Mouse (Mus musculus) lung, adult 2 months (tissue): ENCODE measurements around the gene Mpeg1. TPM values are rescaled to one million over a fixed set of nuclear protein-coding genes. Genes with fewer than 3 reads are reported as not detected.

Experiments used
- DNase-seq: peaks from one replicate; pipeline ENCODE4 v3.0.0; 2022
- H3K4me1 ChIP-seq: fragments of 200-500 bp; 2 replicates; pipeline ENCODE4 v1.6.1; 2011; ENCODE audit warnings: low read length; ENCODE audit not compliant: control insufficient read depth, insufficient read depth
- H3K4me3 ChIP-seq: fragments of 200-500 bp; replicated peaks from 2 replicates; pipeline ENCODE3; 2011; ENCODE audit warnings: low read depth, mild to moderate bottlenecking, control low read depth, low read length; ENCODE audit errors: extremely low read depth
- CTCF ChIP-seq: fragments of 200-500 bp; IDR thresholded peaks from 2 replicates; pipeline ENCODE4 v1.5.1; 2011; ENCODE audit warnings: mild to moderate bottlenecking, low read length, control low read depth; ENCODE audit not compliant: insufficient read depth
- POLR2A ChIP-seq: fragments of 200-500 bp; IDR thresholded peaks from 2 replicates; pipeline ENCODE4 v1.6.1; 2011; ENCODE audit warnings: low read depth, mild to moderate bottlenecking, control low read depth, low read length, borderline replicate concordance; ENCODE audit errors: extremely low read depth
- WGBS: fragments of 180-500 bp; shearing (Covaris S2); methylation state at CpG from one replicate; pipeline ENCODE4 v1.1.7; 2018; 5-methylcytosine and 5-hydroxymethylcytosine counted together
- polyA plus RNA-seq: library from polyadenylated mRNA; depleted of rRNA; stranded (reverse); fragments of >200 nt; gene quantifications from 2 replicates; pipeline ENCODE4 v1.2.3, GENCODE M21; 2012

Gene Mpeg1
- polyA plus RNA-seq, 1 experiment: 35.3 TPM

DNA sequence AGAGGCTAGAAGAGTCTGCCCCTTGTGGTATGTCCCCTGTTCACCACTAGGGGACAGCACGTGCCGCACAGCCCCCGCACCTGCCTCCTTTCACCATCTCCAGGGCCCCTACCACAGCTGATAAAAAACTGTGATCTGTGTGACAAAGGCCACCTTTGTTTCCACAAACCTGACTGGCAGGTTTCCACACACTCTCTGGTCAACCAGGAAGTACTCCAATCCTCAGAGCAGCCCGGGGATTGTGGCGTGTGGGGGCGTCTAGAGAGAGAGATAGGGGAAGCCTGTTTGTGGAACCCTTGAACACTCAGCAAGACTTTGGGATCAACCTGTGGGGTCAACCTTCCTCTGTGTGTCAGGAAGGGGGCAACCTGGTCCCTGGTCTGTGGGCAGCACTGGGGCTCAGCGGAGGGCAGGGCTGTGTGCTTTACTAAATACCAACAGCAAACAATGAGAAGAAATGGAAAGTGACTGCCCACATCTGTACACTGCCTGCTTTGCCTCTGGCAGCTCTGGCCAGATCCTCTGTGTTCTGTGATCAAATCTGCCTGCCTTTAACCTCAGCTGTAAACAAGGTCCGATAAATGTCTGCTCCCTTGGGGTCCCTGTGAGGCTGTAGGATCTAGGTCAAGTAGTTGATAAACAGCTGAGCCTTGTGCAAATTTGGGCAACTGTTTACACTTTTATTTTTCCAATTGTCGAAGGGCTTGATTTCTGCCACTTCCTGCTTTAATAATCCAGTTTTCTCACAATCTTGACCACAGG lies 27.8 kb downstream of the Mpeg1 start:
- TF ChIP-seq CTCF (peak; percentile 63), POLR2A (no peak)
- H3K4me1 ChIP-seq: peaks cover 13% of the 10 kb centered on the region
- DNase-seq: peak; percentile 52
- no peak overlapping the region for H3K4me3 ChIP-seq
- WGBS: 30% methylated on average over 9 of the region's 9 CpGs

DNA sequence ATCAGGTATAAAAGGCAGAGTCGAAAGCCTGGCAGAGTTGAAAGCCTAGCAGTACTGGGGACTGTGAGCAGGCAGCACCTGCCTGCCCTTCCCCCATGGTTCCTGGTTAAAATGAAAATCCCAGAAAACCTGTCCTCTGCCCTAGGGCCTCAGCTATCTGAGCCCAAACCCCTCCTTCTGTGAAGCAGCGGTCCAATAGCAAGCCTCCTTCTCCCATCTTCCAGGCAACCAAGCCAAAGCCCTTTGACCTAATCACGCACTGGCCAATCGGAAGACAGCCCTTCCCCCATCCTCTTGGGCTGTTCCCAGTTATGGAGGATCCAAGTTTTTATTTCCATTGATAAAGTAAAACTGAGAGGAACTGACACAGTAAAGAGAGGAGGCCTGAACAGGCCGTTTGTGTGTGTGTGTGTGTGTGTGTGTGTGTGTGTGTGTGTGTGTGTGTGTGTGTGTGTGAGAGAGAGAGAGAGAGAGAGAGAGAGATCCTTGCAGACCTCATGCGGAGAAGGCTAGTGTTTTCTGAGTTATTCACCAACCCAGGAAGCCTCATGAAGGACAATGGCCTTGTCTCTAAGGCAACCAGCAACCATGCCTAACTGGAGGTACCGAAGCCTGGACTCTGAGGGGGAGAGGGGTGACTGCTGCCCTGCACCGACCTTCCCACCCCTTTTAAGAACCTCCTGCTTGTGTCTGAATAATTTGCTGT lies 28.5 kb downstream of the Mpeg1 start:
- DNase-seq: no peak
- Histone ChIP-seq H3K4me3 (no peak overlapping the region), H3K4me1 (peaks cover 13% of the 10 kb centered on the region)
- TF ChIP-seq CTCF (no peak), POLR2A (no peak)
- WGBS: 50% methylated on average over 8 of the region's 8 CpGs

DNA sequence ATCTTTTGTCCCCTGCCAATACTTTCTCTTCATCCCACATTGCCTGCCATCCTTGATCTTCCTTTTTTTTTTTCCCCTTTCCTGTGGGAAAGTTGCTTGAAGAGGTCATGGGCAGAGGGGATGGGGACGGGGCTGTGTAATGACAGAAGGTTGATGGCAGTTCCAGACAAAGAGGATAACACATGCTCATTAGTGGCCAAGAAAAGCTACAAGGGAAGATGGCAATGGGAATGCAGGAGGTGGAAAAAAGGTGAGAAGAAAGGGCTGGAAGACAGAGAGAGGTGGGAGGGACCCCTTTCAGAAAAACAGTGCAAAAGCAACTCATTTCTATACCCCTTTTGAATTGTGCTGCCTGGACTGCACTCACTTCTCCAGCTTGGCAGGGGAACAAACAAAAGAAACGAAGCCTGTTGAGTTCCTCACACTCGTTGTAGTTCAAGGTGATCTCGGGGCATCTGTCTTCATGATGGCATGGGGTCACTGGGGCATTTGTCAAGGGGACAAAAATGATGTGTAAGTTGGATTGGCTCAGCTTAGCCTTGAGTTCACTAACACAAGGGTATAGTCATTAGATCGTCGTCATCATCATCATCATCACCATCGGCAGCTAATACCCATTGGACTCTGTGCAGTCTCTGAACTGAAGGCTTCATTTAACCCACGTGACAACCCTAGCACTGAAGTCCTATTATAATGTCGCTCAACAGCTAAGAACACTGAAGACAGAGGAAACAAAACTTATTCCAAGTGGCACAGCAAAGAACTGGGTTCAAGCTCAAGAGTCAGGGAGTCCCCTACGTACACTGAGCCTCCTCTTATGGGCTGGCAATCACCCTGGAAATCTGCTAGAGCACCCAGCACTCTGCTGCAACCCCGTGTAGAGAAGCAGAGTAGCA lies 29.3 kb downstream of the Mpeg1 start:
- WGBS: 75% methylated on average over 11 of the region's 11 CpGs
- TF ChIP-seq POLR2A: no peak
- TF ChIP-seq CTCF: no peak
- no peak overlapping the region for H3K4me3 ChIP-seq
- H3K4me1 ChIP-seq: peaks cover 13% of the 10 kb centered on the region
- DNase-seq: no peak

DNA sequence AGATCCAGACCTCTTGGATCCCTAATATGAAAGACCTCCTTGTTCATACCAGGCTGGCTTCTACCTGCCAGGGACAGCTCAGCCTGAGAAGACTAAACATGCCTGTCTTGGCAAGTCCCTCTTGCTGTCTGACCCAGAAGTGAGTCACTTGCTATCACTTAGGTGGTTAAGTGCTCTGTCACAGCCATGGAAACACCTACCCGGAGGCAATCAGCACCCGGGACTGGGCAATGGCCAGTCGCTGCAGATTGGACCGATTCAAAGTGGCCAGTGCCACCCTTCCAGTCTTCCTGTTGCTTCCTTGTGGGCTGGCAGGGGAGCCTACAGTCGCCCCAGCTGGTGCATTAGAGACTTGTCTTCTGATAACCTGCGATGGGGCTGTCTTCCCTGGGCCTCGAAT lies 31.1 kb downstream of the Mpeg1 start:
- no peak for DNase-seq
- TF ChIP-seq POLR2A: no peak
- no peak for TF ChIP-seq CTCF
- Histone ChIP-seq H3K4me3 (no peak overlapping the region), H3K4me1 (peaks cover 11% of the 10 kb centered on the region)
- 84% methylated on average over 7 of the region's 7 CpGs for WGBS

DNA sequence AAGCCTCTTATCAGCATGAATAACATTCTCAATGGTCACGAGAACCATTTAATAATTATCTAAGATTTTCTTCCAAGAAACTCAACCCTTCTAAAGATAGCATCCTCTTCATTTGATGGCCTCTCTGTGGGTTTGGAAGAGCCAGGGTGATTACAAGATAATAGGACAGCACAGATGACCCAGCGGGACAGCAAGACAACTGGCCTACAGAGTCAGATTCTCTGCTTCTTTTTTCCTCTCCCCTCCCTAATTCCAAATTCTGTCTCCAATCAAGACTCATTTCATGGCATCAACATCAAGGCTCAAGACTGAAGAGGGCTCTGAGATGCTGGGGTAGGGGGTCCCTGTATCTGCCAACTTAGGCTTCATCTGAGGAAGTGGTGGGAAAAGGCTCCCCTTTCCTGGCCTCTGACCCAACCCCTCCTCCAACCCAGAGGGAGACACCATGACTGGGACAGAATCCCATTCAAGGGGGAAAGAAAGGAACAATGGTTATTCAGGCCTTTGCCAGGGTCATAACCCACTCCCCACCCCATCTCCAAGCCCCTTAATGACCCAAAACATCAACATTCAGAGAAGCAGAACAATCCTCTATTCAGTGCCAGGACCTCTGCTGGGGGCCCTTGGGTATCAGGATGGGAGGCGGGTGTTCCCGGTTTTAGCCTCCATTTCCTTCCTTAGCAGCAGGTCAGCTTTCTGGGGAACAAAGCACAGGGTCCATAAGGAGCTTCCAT lies 33.0 kb downstream of the Mpeg1 start:
- Histone ChIP-seq H3K4me3 (no peak overlapping the region), H3K4me1 (peaks cover 3% of the 10 kb centered on the region; the same call in 1 of the 2 replicates)
- TF ChIP-seq CTCF: no peak
- no peak for TF ChIP-seq POLR2A
- DNase-seq: no peak
- WGBS: 63% methylated on average over 4 of the region's 4 CpGs

DNA sequence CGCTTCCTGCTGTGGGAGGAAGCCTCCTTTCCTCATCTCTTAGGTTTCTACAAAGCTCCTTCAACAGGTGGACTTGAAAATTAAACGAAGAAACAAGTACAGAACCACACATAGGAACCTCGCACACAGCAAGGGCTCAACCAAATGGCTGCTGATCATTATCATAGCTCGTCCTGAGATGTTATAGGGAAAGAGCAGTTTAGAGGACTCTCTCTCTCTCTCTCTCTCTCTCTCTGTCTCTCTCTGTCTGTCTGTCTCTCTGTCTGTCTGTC lies 33.5 kb downstream of the Mpeg1 start:
- TF ChIP-seq CTCF: no peak
- TF ChIP-seq POLR2A: no peak
- no peak overlapping the region for H3K4me3 ChIP-seq
- 67% methylated on average over 4 of the region's 4 CpGs for WGBS
- DNase-seq: no peak
- no peaks in the 10 kb centered on the region; the same call in 1 of the 2 replicates for H3K4me1 ChIP-seq

DNA sequence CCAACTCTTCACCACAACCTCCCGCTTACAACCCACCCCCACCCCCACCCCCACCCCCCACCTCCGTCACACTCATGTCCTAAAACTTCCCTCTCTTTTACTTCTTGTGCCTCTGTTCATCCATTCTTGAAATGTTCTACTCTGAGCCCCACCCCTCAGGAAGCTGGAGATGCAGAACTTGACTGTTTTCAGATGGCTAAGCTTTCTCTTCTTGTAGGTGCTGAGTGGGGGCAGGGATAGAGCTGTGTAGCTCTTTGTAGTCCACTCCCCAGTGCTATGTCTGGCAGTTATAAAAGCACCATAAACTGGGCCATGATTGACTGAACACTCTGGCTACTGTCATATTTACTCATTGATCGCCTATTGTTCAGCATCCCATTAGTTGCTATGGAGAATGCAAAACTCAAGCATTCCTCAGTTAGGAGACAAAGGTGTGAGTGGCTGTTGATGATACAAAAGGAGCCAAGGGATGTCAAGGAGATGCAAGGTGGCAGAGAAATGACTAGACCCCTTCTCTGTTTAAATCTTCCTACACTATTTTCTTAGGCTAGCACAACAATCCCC lies 34.5 kb downstream of the Mpeg1 start:
- DNase-seq: no peak
- WGBS: 74% methylated on average over 3 of the region's 3 CpGs
- Histone ChIP-seq H3K4me3 (no peak overlapping the region), H3K4me1 (no peaks in the 10 kb centered on the region; the same call in 1 of the 2 replicates)
- TF ChIP-seq CTCF: no peak
- TF ChIP-seq POLR2A: no peak

DNA sequence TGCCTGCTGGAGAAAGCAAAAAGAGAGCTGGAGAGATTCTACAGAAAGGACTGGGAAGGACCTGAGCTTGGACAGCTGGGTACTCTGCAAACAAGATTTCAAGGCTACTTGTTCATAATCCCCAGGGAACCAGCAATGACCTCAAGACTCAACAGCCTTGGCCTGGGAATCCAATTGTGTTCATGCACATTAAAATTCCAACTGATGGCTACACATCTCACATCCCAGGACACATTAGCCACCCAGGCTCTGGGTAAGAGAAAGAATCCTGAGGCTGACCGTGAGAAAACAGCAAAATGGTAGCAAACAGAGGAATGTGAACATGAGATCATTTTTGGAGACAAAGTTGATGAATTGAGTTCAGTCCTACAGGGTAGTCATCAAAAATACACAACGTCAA lies 35.7 kb downstream of the Mpeg1 start:
- no peak for TF ChIP-seq POLR2A
- no peak for TF ChIP-seq CTCF
- H3K4me1 ChIP-seq: no peaks in the 10 kb centered on the region; the same call in 1 of the 2 replicates
- no peak for DNase-seq
- 70% methylated on average over 2 of the region's 2 CpGs for WGBS
- H3K4me3 ChIP-seq: no peak overlapping the region
